Mouse (Mus musculus) ES-E14 (cell line): ENCODE results near the gene C1s1. TPM values are rescaled to one million over a fixed set of nuclear protein-coding genes. Genes with fewer than 3 reads are reported as not detected.
"Not testable (repeated sequence)": the region's sequence is repeated elsewhere in the genome, so short reads cannot be mapped to it uniquely, and the experiment has no call there.

Experiments used
- DNase-seq: peaks from one replicate; pipeline ENCODE4 v3.0.0-alpha.2; 2013; ENCODE audit warnings: low read depth, low spot score
- H3K27ac ChIP-seq: 2 replicates; pipeline ENCODE4 v1.5.1; 2012; ENCODE audit warnings: low read depth, mild to moderate bottlenecking, low read length, moderate library complexity, mixed read lengths; ENCODE audit not compliant: poor library complexity, insufficient read depth, severe bottlenecking
- H3K36me3 ChIP-seq: 2 replicates; pipeline ENCODE4 v1.6.1; 2012; ENCODE audit warnings: mild to moderate bottlenecking, low read length, moderate library complexity, mixed read lengths; ENCODE audit not compliant: control insufficient read depth, poor library complexity, insufficient read depth, severe bottlenecking
- H3K4me1 ChIP-seq, 2 experiments: fragments of 150-350 bp in 1 of 2; sonication (generic) in 1 of 2; 2 replicates each; pipeline ENCODE4 v1.6.1; 2012; ENCODE audit warnings: low read length in 2 of 2, mild to moderate bottlenecking in 1 of 2, mixed read lengths in 1 of 2; ENCODE audit not compliant: control insufficient read depth in 2 of 2, insufficient read depth in 2 of 2, poor library complexity in 1 of 2
- H3K4me3 ChIP-seq, 2 experiments: fragments of 150-350 bp in 1 of 2; sonication (generic) in 1 of 2; 2 replicates each; pipeline ENCODE4 v1.5.1; 2012; ENCODE audit warnings: low read length in 2 of 2, low read depth in 1 of 2, mild to moderate bottlenecking in 1 of 2, mixed read lengths in 1 of 2; ENCODE audit not compliant: insufficient read depth in 1 of 2, poor library complexity in 1 of 2, severe bottlenecking in 1 of 2
- H3K9ac ChIP-seq: 2 replicates; pipeline ENCODE4 v1.6.1; 2012; ENCODE audit warnings: low read depth, mild to moderate bottlenecking, low read length, mixed read lengths; ENCODE audit not compliant: poor library complexity, insufficient read depth, severe bottlenecking
- H3K9me3 ChIP-seq: fragments of 150-350 bp; sonication (generic); 2 replicates; pipeline ENCODE4 v1.6.1; 2012; ENCODE audit warnings: low read depth, mild to moderate bottlenecking, low read length; ENCODE audit not compliant: control insufficient read depth, insufficient read depth
- CHD2 ChIP-seq: IDR thresholded peaks from 2 replicates; pipeline ENCODE4 v1.6.1; 2014; ENCODE audit warnings: mild to moderate bottlenecking, low read depth, low read length, inconsistent platforms
- HCFC1 ChIP-seq: IDR thresholded peaks from 2 replicates; pipeline ENCODE4 v1.6.1; 2012; ENCODE audit warnings: low read length, inconsistent platforms, borderline replicate concordance; ENCODE audit not compliant: insufficient read depth
- MAFK ChIP-seq: IDR thresholded peaks from 2 replicates; pipeline ENCODE4 v1.6.1; 2014; ENCODE audit warnings: mild to moderate bottlenecking, low read depth, low read length, inconsistent platforms; ENCODE audit not compliant: insufficient read depth
- ZC3H11A ChIP-seq: IDR thresholded peaks from 2 replicates; pipeline ENCODE4 v1.6.1; 2012; ENCODE audit warnings: low read depth, mild to moderate bottlenecking, inconsistent platforms, low read length, borderline replicate concordance
- ZNF384 ChIP-seq: IDR thresholded peaks from 2 replicates; pipeline ENCODE4 v1.6.1; 2012; ENCODE audit warnings: low read depth, low read length, inconsistent platforms
- in situ Hi-C, 2 experiments: fragments of 600-800 bp; cut with MboI; formaldehyde crosslinking; loops; one replicate each; pipeline ENCODE4 v1.15.1; 2025; ENCODE audit warnings: low sequenced_read_pairs in 2 of 2, inconsistent platforms in 1 of 2; ENCODE audit not compliant: unreplicated experiment in 2 of 2
- total RNA-seq: library from RNA; depleted of rRNA; stranded (reverse); fragments of 300-350 nt; gene quantifications from 2 replicates; pipeline ENCODE4 v1.2.3, GENCODE M21; 2012; rRNA removed

C1s1 gene
- total RNA-seq: 2.6 and 9.2 TPM in 2 replicates

- H3K4me1 ChIP-seq, H3K9ac ChIP-seq, in situ Hi-C loops, H3K4me3 ChIP-seq, H3K27ac ChIP-seq, H3K36me3 ChIP-seq, H3K9me3 ChIP-seq: not testable (repeated sequence)
- DNase-seq: peak; percentile 51
Measured at GRCm38 (mm10) chr6:124542284-124542683, at the start of gene C1s1. C1s1 (minus strand) TSS chr6:124542359.

DNA sequence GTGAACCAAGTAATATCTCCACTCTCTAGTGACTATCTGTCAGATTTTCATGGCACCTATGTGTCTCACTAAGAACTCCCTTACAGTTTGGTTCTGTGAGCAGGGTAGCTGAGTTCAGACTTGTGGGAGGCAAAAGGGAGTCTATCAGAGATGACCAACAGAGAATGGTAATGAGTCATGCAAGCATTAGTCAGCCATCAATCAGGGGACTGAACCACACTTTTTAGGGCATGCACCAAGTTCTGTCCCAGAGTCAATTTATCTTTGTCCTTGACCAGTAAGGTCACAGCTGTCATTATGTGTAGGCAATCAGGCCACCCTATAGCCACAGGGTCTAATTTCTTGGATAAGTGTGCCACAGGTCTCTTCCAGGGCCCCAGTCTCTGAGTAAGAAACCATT lies 46.6 kb upstream of the C1s1 start:
- TF ChIP-seq ZNF384: no peak
- TF ChIP-seq ZC3H11A: no peak
- no peak for TF ChIP-seq HCFC1
- no peak for TF ChIP-seq MAFK
- no peak for TF ChIP-seq CHD2
- no peak overlapping the region for H3K27ac ChIP-seq
- in situ Hi-C loops: no loop called here
- no peaks in the 10 kb centered on the region for H3K36me3 ChIP-seq
- no peaks in the 10 kb centered on the region for H3K4me1 ChIP-seq
- H3K9ac ChIP-seq: no peak overlapping the region
- DNase-seq: no peak
- no peak overlapping the region for H3K4me3 ChIP-seq
- H3K9me3 ChIP-seq: 0 out of 2 replicates have a peak, but pooled peaks cover under 1% of the 10 kb centered on the region

GRCm38 (mm10) chr6:124586266-124586665 lies 44.1 kb upstream of the C1s1 start:
- Histone ChIP-seq H3K4me1 (no peaks in the 10 kb centered on the region), H3K9ac (no peak overlapping the region), H3K9me3 (no peaks in the 10 kb centered on the region), H3K4me3 (no peak overlapping the region), H3K36me3 (no peaks in the 10 kb centered on the region), H3K27ac (no peak overlapping the region)
- TF ChIP-seq ZC3H11A: no peak
- DNase-seq: no peak
- in situ Hi-C loops: no loop called here

GRCm38 (mm10) chr6:124585761-124586160 lies 43.6 kb upstream of the C1s1 start:
- DNase-seq: no peak
- no peak for TF ChIP-seq ZC3H11A
- TF ChIP-seq HCFC1: no peak
- TF ChIP-seq ZNF384: no peak
- no peak for TF ChIP-seq MAFK
- no peak for TF ChIP-seq CHD2
- Histone ChIP-seq H3K9ac (no peak overlapping the region), H3K4me3 (no peak overlapping the region), H3K27ac (no peak overlapping the region), H3K9me3 (no peaks in the 10 kb centered on the region), H3K36me3 (no peaks in the 10 kb centered on the region), H3K4me1 (no peaks in the 10 kb centered on the region)
- in situ Hi-C loops: no loop called here

GRCm38 (mm10) chr6:124584935-124585334 lies 42.8 kb upstream of the C1s1 start:
- TF ChIP-seq ZC3H11A: no peak
- no peaks in the 10 kb centered on the region for H3K4me1 ChIP-seq
- no peak overlapping the region for H3K27ac ChIP-seq
- H3K4me3 ChIP-seq: no peak overlapping the region
- no peaks in the 10 kb centered on the region for H3K9me3 ChIP-seq
- no peaks in the 10 kb centered on the region for H3K36me3 ChIP-seq
- H3K9ac ChIP-seq: no peak overlapping the region
- in situ Hi-C loops: no loop called here
- no peak for DNase-seq
